Mouse (Mus musculus) liver, embryonic 11.5 days (tissue): Measurements from ENCODE around the gene Cpsf4l. TPM values are rescaled to one million over a fixed set of nuclear protein-coding genes. Genes with fewer than 3 reads are reported as not detected.

Experiments used
- ATAC-seq: fragments of 200-750 bp; cut with Nextera tagmentation; replicated peaks from 2 replicates; pipeline ENCODE4 v1.8.0; 2017; ENCODE audit warnings: moderate number of reproducible peaks, mild to moderate bottlenecking, moderate TSS enrichment, moderate library complexity; ENCODE audit not compliant: low FRiP score
- DNase-seq: peaks from one replicate; pipeline ENCODE4 v3.0.0-alpha.2; 2017; ENCODE audit warnings: low spot score
- H3K27ac ChIP-seq: fragments of 300-500 bp; sonication (generic); 2 replicates; pipeline ENCODE4 v1.5.1; 2014; ENCODE audit warnings: mild to moderate bottlenecking, low read depth, low read length, control low read depth
- H3K27me3 ChIP-seq: fragments of 300-500 bp; sonication (generic); replicated peaks from 2 replicates; pipeline ENCODE4 v1.6.1; 2014; ENCODE audit warnings: low read length, mixed read lengths; ENCODE audit not compliant: control insufficient read depth, insufficient read depth
- H3K36me3 ChIP-seq: fragments of 300-500 bp; sonication (generic); 2 replicates; pipeline ENCODE4 v1.6.1; 2014; ENCODE audit warnings: mild to moderate bottlenecking, low read length, moderate library complexity, mixed read lengths; ENCODE audit not compliant: control insufficient read depth, insufficient read depth
- H3K4me1 ChIP-seq: fragments of 300-500 bp; sonication (generic); replicated peaks from 2 replicates; pipeline ENCODE4 v1.6.1; 2014; ENCODE audit warnings: low read length, mixed read lengths; ENCODE audit not compliant: control insufficient read depth, insufficient read depth
- H3K4me2 ChIP-seq: fragments of 300-500 bp; sonication (generic); 2 replicates; pipeline ENCODE4 v1.6.1; 2014; ENCODE audit warnings: mild to moderate bottlenecking, control low read depth, moderate library complexity
- H3K4me3 ChIP-seq: fragments of 300-500 bp; sonication (generic); 2 replicates; pipeline ENCODE4 v1.5.1; 2014; ENCODE audit warnings: low read depth, low read length, control low read depth
- H3K9ac ChIP-seq: fragments of 300-500 bp; sonication (generic); 2 replicates; pipeline ENCODE4 v1.6.1; 2014; ENCODE audit warnings: low read depth, low read length, control low read depth
- H3K9me3 ChIP-seq: fragments of 300-500 bp; sonication (generic); 2 replicates; pipeline ENCODE4 v1.6.1; 2016; ENCODE audit warnings: low read length, inconsistent platforms, mixed read lengths; ENCODE audit not compliant: control insufficient read depth
- WGBS: fragments of 180-500 bp; shearing (Covaris S2); extraction: QIAGEN DNeasy Blood & Tissue Kit; methylation state at CpG from one replicate; pipeline ENCODE4 v1.1.7; 2014; 5-methylcytosine and 5-hydroxymethylcytosine counted together
- polyA plus RNA-seq: library from polyadenylated mRNA; unstranded; fragments of >200 nt; fragmentation: Nextera tagmentation; extraction: Ambion mirVana; gene quantifications from 2 replicates; pipeline ENCODE4 v1.2.1, GENCODE M21; 2014

The Cpsf4l gene
- polyA plus RNA-seq, 1 experiment from 2014 or later = 0.29 TPM

DNA sequence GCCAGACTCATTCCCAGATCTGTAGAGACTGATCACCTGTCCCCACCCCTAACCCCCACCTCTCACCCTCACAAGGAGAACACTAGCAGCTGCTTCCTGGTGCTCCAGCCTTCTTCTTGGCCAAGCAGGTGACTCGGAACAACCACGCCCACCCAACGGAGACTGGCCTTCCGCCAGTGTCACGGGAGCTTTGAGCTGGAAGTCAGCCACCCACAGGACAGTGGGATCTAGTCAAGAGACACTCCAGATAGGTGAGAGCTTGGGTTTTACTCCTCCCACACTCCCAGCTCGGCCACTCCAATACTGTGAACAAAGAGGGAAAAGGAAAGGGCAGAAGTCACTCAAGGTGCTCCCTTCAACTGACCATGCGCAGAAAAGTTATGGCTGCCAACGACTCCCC is 29.4 kb upstream of the Cpsf4l start:
- no peaks in the 10 kb centered on the region for H3K27me3 ChIP-seq
- peaks cover 8% of the 10 kb centered on the region for H3K36me3 ChIP-seq
- H3K4me2 ChIP-seq = no peak overlapping the region
- H3K4me1 ChIP-seq = peaks cover 28% of the 10 kb centered on the region
- ATAC-seq = no peak
- no peak overlapping the region for H3K9ac ChIP-seq
- DNase-seq = no peak
- H3K4me3 ChIP-seq = no peak overlapping the region
- no peak overlapping the region for H3K27ac ChIP-seq
- H3K9me3 ChIP-seq = no peaks in the 10 kb centered on the region
- WGBS = 81% methylated on average over 8 of the region's 8 CpGs

DNA sequence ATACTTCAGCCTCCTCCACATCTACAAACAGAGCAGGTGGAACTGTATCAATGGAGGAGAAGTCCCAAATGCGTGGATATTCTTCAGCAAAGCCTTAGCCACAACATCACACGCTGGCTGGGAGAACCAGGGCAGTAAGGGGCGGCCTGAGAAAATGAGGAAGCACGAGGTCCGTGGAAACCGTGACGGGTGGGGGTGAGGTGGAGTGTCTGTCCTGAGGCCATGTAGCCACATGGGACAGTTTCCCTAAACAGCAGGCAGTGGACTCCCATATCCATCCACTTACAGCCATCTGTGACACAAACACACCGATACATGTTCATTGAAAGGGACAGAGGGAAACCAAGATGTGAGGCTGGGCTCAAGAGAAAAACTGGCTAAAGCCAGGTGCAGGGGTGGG is 28.1 kb upstream of the Cpsf4l start:
- Histone ChIP-seq H3K4me3 (no peak overlapping the region), H3K9ac (no peak overlapping the region), H3K36me3 (peaks cover 3% of the 10 kb centered on the region), H3K27me3 (no peaks in the 10 kb centered on the region), H3K4me1 (peaks cover 41% of the 10 kb centered on the region), H3K9me3 (no peaks in the 10 kb centered on the region), H3K4me2 (no peak overlapping the region), H3K27ac (no peak overlapping the region)
- DNase-seq = no peak
- 63% methylated on average over 8 of the region's 8 CpGs for WGBS
- no peak for ATAC-seq

DNA sequence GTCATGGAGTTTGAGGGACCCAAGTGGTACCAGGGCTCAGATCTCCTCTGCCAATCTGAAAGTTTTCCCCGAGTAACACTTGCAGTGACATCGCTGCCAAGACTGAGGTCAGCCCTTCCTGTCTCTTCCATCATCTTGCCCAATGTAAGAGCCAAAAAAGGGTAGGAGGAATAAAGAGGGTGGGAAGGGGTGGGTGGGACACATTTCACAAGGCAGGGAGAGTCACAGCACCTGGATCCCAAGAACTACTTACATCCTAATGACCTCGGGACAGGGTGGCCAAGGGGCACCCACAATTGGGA is 27.7 kb upstream of the Cpsf4l start:
- Histone ChIP-seq H3K4me3 (no peak overlapping the region), H3K27ac (no peak overlapping the region), H3K4me2 (no peak overlapping the region), H3K9ac (no peak overlapping the region), H3K4me1 (peaks cover 44% of the 10 kb centered on the region), H3K36me3 (peaks cover 3% of the 10 kb centered on the region; the same call in 1 of the 2 replicates), H3K9me3 (no peaks in the 10 kb centered on the region), H3K27me3 (no peaks in the 10 kb centered on the region)
- 75% methylated on average over 3 of the region's 3 CpGs for WGBS
- ATAC-seq = no peak
- no peak for DNase-seq

- Histone ChIP-seq H3K4me1 (peaks cover 44% of the 10 kb centered on the region), H3K4me3 (no peak overlapping the region), H3K9ac (no peak overlapping the region), H3K36me3 (peaks cover 3% of the 10 kb centered on the region; the same call in 1 of the 2 replicates), H3K9me3 (no peaks in the 10 kb centered on the region), H3K27me3 (no peaks in the 10 kb centered on the region), H3K4me2 (no peak overlapping the region), H3K27ac (no peak overlapping the region)
- WGBS = 85% methylated on average over 11 of the region's 11 CpGs
- ATAC-seq = no peak
- DNase-seq = no peak
Measured at GRCm38 (mm10) chr11:113736848-113737552, 27.2 kb upstream of the Cpsf4l start.

DNA sequence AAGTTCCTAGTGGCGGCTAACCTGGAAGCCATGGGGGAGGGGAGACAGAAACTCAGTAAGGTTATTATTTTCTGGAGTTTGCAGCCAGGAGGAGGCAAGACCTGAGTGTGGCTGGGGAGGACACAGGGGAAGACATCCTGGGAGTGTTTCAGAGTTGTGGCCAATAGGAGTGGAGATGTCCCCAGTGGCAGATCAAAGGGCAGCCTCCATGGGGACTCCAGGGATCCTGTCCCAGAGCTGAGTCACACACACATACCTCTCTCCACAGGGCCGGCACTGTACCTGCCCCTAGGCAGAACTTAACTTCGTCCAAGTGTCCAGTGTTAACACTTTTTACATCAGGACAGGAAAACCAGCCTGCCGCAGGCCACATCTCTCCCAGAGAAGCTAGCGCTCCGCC is 25.3 kb upstream of the Cpsf4l start:
- Histone ChIP-seq H3K36me3 (no peaks in the 10 kb centered on the region; the same call in 1 of the 2 replicates), H3K9ac (no peak overlapping the region), H3K4me1 (peaks cover 46% of the 10 kb centered on the region), H3K4me2 (no peak overlapping the region), H3K9me3 (no peaks in the 10 kb centered on the region), H3K4me3 (no peak overlapping the region), H3K27ac (no peak overlapping the region), H3K27me3 (no peaks in the 10 kb centered on the region)
- DNase-seq (no peak), ATAC-seq (no peak)
- 69% methylated on average over 6 of the region's 6 CpGs for WGBS

DNA sequence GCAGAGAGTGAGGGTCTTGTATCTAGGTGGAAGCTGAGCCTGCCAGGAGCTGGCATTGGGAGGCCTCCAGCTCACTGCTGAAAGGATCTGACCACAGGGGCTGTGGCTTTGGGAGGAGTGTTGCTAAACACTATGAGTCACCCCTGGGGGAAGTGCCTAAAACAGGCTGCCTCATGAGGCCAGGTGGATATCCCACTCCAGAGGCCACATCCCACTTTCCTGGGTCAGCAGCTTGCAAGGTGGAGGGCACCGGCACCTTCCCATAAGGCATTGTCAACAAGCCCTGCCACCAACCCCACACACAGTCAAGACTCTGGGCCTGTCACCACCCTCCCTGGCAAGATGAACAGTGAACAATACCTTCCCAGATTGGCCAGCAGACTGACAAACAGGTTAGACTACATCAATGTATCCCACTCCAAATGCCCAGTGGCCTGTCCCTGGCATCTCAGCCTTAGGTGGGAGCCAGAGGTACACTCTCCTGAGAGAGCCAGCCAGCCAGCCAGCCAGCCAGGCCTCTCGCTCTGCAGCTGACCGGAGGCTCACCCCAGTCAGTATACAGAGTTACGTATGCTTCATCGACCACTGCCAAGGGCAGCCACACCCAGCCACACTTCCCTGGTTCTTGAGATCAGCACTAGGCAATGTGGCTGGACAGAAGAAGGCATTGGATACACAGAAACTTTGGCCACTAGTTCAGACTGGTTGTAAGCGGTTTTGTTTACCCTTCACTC is 24.0 kb upstream of the Cpsf4l start:
- ATAC-seq (no peak), DNase-seq (no peak)
- Histone ChIP-seq H3K9ac (0 out of 2 replicates have a peak overlapping the region, but pooled peaks have one; percentile 0), H3K4me2 (no peak overlapping the region), H3K36me3 (peaks cover 4% of the 10 kb centered on the region), H3K4me3 (no peak overlapping the region), H3K4me1 (peaks cover 44% of the 10 kb centered on the region), H3K27me3 (no peaks in the 10 kb centered on the region), H3K9me3 (no peaks in the 10 kb centered on the region), H3K27ac (no peak overlapping the region)
- WGBS = 66% methylated on average over 6 of the region's 6 CpGs

GRCm38 (mm10) chr11:113731945-113732612 is 22.3 kb upstream of the Cpsf4l start:
- no peak for DNase-seq
- Histone ChIP-seq H3K36me3 (peaks cover 21% of the 10 kb centered on the region), H3K9me3 (no peaks in the 10 kb centered on the region), H3K27ac (no peak overlapping the region), H3K9ac (no peak overlapping the region), H3K4me3 (no peak overlapping the region), H3K4me1 (peaks cover 42% of the 10 kb centered on the region), H3K27me3 (no peaks in the 10 kb centered on the region), H3K4me2 (no peak overlapping the region)
- 92% methylated on average over 10 of the region's 10 CpGs for WGBS
- ATAC-seq = no peak

GRCm38 (mm10) chr11:113730879-113731278 is 21.1 kb upstream of the Cpsf4l start:
- H3K27me3 ChIP-seq = no peaks in the 10 kb centered on the region
- DNase-seq (no peak), ATAC-seq (no peak)
- H3K9ac ChIP-seq = no peak overlapping the region
- H3K4me1 ChIP-seq = peaks cover 40% of the 10 kb centered on the region
- H3K4me3 ChIP-seq = no peak overlapping the region
- no peaks in the 10 kb centered on the region for H3K9me3 ChIP-seq
- H3K27ac ChIP-seq = no peak overlapping the region
- peaks cover 29% of the 10 kb centered on the region for H3K36me3 ChIP-seq
- WGBS = 62% methylated on average over 3 of the region's 3 CpGs
- H3K4me2 ChIP-seq = no peak overlapping the region
